8 mouse cellular contexts compared by ENCODE assay signal in genomic region chr1:43098031-43098984, GRCm38 (mm10). TPM values are rescaled to one million over a fixed set of nuclear protein-coding genes. Genes with fewer than 3 reads are reported as not detected.
A peak's percentile ranks its signal among the peaks of the same experiment; 100 is the strongest.
DNase-seq lines count a peak whose midpoint lies in the region; ATAC-seq and TF ChIP-seq lines count a peak whose summit lies in the region.

Gene Tgfbrap1, minus strand, starts transcription at chr1:43098637.
Gene AI597479, plus strand, starts transcription at chr1:43098710.

- H3K4me2 ChIP-seq in forebrain, postnatal 0 days (ENCODE audit: low read depth): peak within 1 kb of the TSS; percentile 80
- peak within 1 kb of the TSS; percentile 92 for H3K4me2 ChIP-seq in lung, embryonic 16.5 days (ENCODE audit: low read depth, low read length)

- H3K27ac ChIP-seq in MEL (ENCODE audit: control insufficient read depth, low read depth, low read length): peak within 1 kb of the TSS; percentile 95
- H3K27ac ChIP-seq in cerebellum, adult 2 months (ENCODE audit: insufficient read depth, low read length): peak within 1 kb of the TSS; percentile 95
- peak within 1 kb of the TSS; percentile 96 for H3K27ac ChIP-seq in forebrain, postnatal 0 days (ENCODE audit: low read depth, low read length)
- peak within 1 kb of the TSS; percentile 100 for H3K27ac ChIP-seq in lung, embryonic 16.5 days (ENCODE audit: low read length)

- H3K36me3 ChIP-seq in MEL (ENCODE audit: control insufficient read depth in 1 of 2, insufficient read depth in 2 of 2, low read length in 2 of 2): peaks cover 0 to 12% of the 10 kb centered on the region in 2 experiments
- peaks cover 4% of the 10 kb centered on the region; the same call in 1 of the 2 replicates for H3K36me3 ChIP-seq in forebrain, postnatal 0 days (ENCODE audit: insufficient read depth)
- H3K36me3 ChIP-seq in lung, embryonic 16.5 days (ENCODE audit: control insufficient read depth, insufficient read depth, low read length): no peaks in the 10 kb centered on the region

- peak; percentile 80 to 86 for TF ChIP-seq POLR2A in MEL (IDR thresholded peaks at IDR 0.05; ENCODE audit: control insufficient read depth in 1 of 2, insufficient read depth in 1 of 2, low read depth in 1 of 2, low read length in 2 of 2, poor library complexity in 1 of 2)
- TF ChIP-seq POLR2A in cerebellum, adult 2 months (IDR thresholded peaks at IDR 0.05; ENCODE audit: borderline replicate concordance, insufficient read depth, low read length): peak; percentile 85

- H3K9me3 ChIP-seq in MEL (replicated peaks; ENCODE audit: insufficient read depth, low read length): no peaks in the 10 kb centered on the region
- H3K9me3 ChIP-seq in forebrain, postnatal 0 days (ENCODE audit: low read length): no peaks in the 10 kb centered on the region
- H3K9me3 ChIP-seq in lung, embryonic 16.5 days (ENCODE audit: control insufficient read depth, low read length): no peaks in the 10 kb centered on the region

- peak within 1 kb of the TSS; percentile 94 for H3K4me3 ChIP-seq in MEL (ENCODE audit: control insufficient read depth in 1 of 2, insufficient read depth in 1 of 2, low read depth in 2 of 2, low read length in 2 of 2)
- H3K4me3 ChIP-seq in cerebellum, adult 2 months (replicated peaks; ENCODE audit: insufficient read depth, low read depth, low read length): peak within 1 kb of the TSS; percentile 90
- peak within 1 kb of the TSS; percentile 90 for H3K4me3 ChIP-seq in forebrain, postnatal 0 days (ENCODE audit: low read depth, low read length)
- H3K4me3 ChIP-seq in lung, embryonic 16.5 days (ENCODE audit: low read length): peak within 1 kb of the TSS; percentile 99

- no peaks in the 10 kb centered on the region for H3K27me3 ChIP-seq in MEL (ENCODE audit: control insufficient read depth in 1 of 2, insufficient read depth in 2 of 2, low read length in 2 of 2)
- H3K27me3 ChIP-seq in cerebellum, adult 2 months (ENCODE audit: control insufficient read depth, insufficient read depth, low read length): no peaks in the 10 kb centered on the region
- H3K27me3 ChIP-seq in forebrain, postnatal 0 days (ENCODE audit: insufficient read depth, low read length): no peaks in the 10 kb centered on the region
- H3K27me3 ChIP-seq in lung, embryonic 16.5 days (ENCODE audit: control insufficient read depth, insufficient read depth, low read depth, low read length): no peaks in the 10 kb centered on the region

- peak; percentile 94 for DNase-seq in MEL (ENCODE audit: low read depth, low spot score)
- DNase-seq in cerebellum, adult 2 months: peak; percentile 91 to 97
- DNase-seq in forebrain, postnatal 0 days: peak; percentile 97
- peak; percentile 94 for DNase-seq in heart, postnatal 4 days
- peak; percentile 90 for DNase-seq in layer of hippocampus, adult 9-10 months (ENCODE audit: low spot score)
- peak; percentile 95 for DNase-seq in ovary, postnatal 10 days (ENCODE audit: low spot score)
- DNase-seq in thymus, postnatal 10 days (ENCODE audit: low spot score in 2 of 2): peak; percentile 88 to 92

- 0 out of 4 replicates have a peak, but pooled peaks of 1 of the 2 experiments have one; percentile 10 for TF ChIP-seq EP300 in MEL (IDR thresholded peaks at IDR 0.05; ENCODE audit: low read depth in 1 of 2, low read length in 2 of 2)

- H3K4me1 ChIP-seq in MEL (ENCODE audit: control insufficient read depth in 1 of 2, insufficient read depth in 2 of 2, low read length in 2 of 2): peaks cover 5 to 8% of the 10 kb centered on the region in 2 experiments; a peak in 3 of 4 replicates
- no peaks in the 10 kb centered on the region; the same call in 1 of the 2 replicates for H3K4me1 ChIP-seq in cerebellum, adult 2 months (ENCODE audit: control insufficient read depth, insufficient read depth, low read length)
- peaks cover 12% of the 10 kb centered on the region for H3K4me1 ChIP-seq in forebrain, postnatal 0 days (ENCODE audit: insufficient read depth)
- peaks cover 4% of the 10 kb centered on the region; the same call in 1 of the 2 replicates for H3K4me1 ChIP-seq in lung, embryonic 16.5 days (replicated peaks; ENCODE audit: control insufficient read depth, insufficient read depth, low read length)

- ATAC-seq in forebrain, postnatal 0 days: peak; percentile 98
- peak; percentile 97 for ATAC-seq in lung, embryonic 16.5 days (ENCODE audit: low read depth)

- no peak for TF ChIP-seq RAD21 in MEL (IDR thresholded peaks at IDR 0.05; ENCODE audit: low read depth, low read length)

- peak within 1 kb of the TSS; percentile 86 for H3K9ac ChIP-seq in MEL (ENCODE audit: control insufficient read depth, low read depth, low read length, poor library complexity, severe bottlenecking)
- H3K9ac ChIP-seq in forebrain, postnatal 0 days: peak within 1 kb of the TSS; percentile 89
- H3K9ac ChIP-seq in lung, embryonic 16.5 days (ENCODE audit: low read length): peak within 1 kb of the TSS; percentile 99

- WGBS in cerebellum, adult 2 months: under 1% methylated on average over 56 of the region's 57 CpGs
- 2% methylated on average over 57 of the region's 57 CpGs for WGBS in forebrain, postnatal 0 days
- WGBS in lung, embryonic 16.5 days: under 1% methylated on average over 57 of the region's 57 CpGs

- TF ChIP-seq CTCF in MEL (IDR thresholded peaks at IDR 0.05 in 2 of 3, conservative IDR thresholded peaks at IDR 0.05 in 1 of 3; ENCODE audit: control insufficient read depth in 1 of 3, insufficient read depth in 1 of 3, low read depth in 2 of 3, low read length in 3 of 3, poor library complexity in 1 of 3, severe bottlenecking in 1 of 3): no peak
- no peak for TF ChIP-seq CTCF in cerebellum, adult 2 months (IDR thresholded peaks at IDR 0.05; ENCODE audit: borderline replicate concordance, insufficient read depth, low read depth, low read length)
- no peak for TF ChIP-seq CTCF in forebrain, postnatal 0 days (IDR thresholded peaks at IDR 0.05; ENCODE audit: low read depth)

- H3K79me2 ChIP-seq in MEL (ENCODE audit: control insufficient read depth, insufficient read depth, low read length, poor library complexity): peaks cover 9% of the 10 kb centered on the region; the same call in 1 of the 2 replicates

TF ChIP-seq in MEL, 35 proteins besides CTCF, POLR2A, EP300 and RAD21:
- TF ChIP-seq JUND (IDR thresholded peaks at IDR 0.05; ENCODE audit: low read depth, low read length) (no peak), SIN3A (IDR thresholded peaks at IDR 0.05; ENCODE audit: low read length) (peak; percentile 86), HCFC1 (IDR thresholded peaks at IDR 0.05; ENCODE audit: low read depth, low read length) (peak; percentile 92), ZMIZ1 (IDR thresholded peaks at IDR 0.05; ENCODE audit: low read depth, low read length) (peak; percentile 66; the same call in 1 of the 2 replicates), KAT2A (conservative IDR thresholded peaks at IDR 0.05; ENCODE audit: low read depth, low read length) (peak; percentile 73; the same call in 1 of the 2 replicates), MXI1 (IDR thresholded peaks at IDR 0.05; ENCODE audit: low read depth, low read length) (peak; percentile 85), MAZ (IDR thresholded peaks at IDR 0.05; ENCODE audit: low read depth, low read length) (no peak; the same call in 1 of the 2 replicates), USF1 (IDR thresholded peaks at IDR 0.05; ENCODE audit: low read depth, low read length) (no peak), MYC (IDR thresholded peaks at IDR 0.05; ENCODE audit: low read depth, low read length) (peak; percentile 42; the same call in 1 of the 2 replicates), GATA1 (IDR thresholded peaks at IDR 0.05; ENCODE audit: low read depth, low read length) (no peak), ZC3H11A (IDR thresholded peaks at IDR 0.05; ENCODE audit: low read depth, low read length) (no peak), CHD2 (IDR thresholded peaks at IDR 0.05; ENCODE audit: low read length) (no peak), ETS1 (IDR thresholded peaks at IDR 0.05; ENCODE audit: low read depth, low read length) (peak; percentile 8; the same call in 1 of the 2 replicates), NELFE (IDR thresholded peaks at IDR 0.05; ENCODE audit: low read depth, low read length) (peak; percentile 82), POLR2AphosphoS2 (IDR thresholded peaks at IDR 0.05; ENCODE audit: low read length) (peak; percentile 72), TCF12 (IDR thresholded peaks at IDR 0.05; ENCODE audit: low read depth, low read length) (peak; percentile 56; the same call in 1 of the 2 replicates), TBP (IDR thresholded peaks at IDR 0.05; ENCODE audit: low read depth, low read length) (peak; percentile 72), CHD1 (IDR thresholded peaks at IDR 0.05; ENCODE audit: low read depth, low read length) (peak; percentile 93; the same call in 1 of the 2 replicates), MAX (IDR thresholded peaks at IDR 0.05; ENCODE audit: low read length) (peak; percentile 41; the same call in 1 of the 2 replicates), ELF1 (IDR thresholded peaks at IDR 0.05; ENCODE audit: low read depth, low read length) (peak; percentile 82)

RNA-seq across cellular contexts. Expression of gene Tgfbrap1, which starts in this region (rescaled TPM):
- 7.9 and 9.2 TPM in 2 replicates for total RNA-seq in MEL (2012; rRNA removed)
- polyA plus RNA-seq in MEL (2012; ENCODE audit: insufficient read depth in 1 of 2, insufficient read length in 2 of 2, low read depth in 1 of 2, low replicate concordance in 2 of 2, missing spikeins in 1 of 2): 10 to 100 TPM in 1 of 2 experiments, not detected in 1; 17.6 TPM
- polyA plus RNA-seq in cerebellum, adult 2 months (2012; rRNA removed): 37.8 and 39.7 TPM in 2 replicates
- total RNA-seq in forebrain, postnatal 0 days (2014; rRNA removed): 32.8 and 39.3 TPM in 2 replicates
- polyA plus RNA-seq in forebrain, postnatal 0 days (2015; fragmentation: Nextera tagmentation; extraction: Ambion mirVana): 12.8 and 15.8 TPM in 2 replicates
- 10 to 100 TPM; 16.3 to 17.3 TPM for total RNA-seq in heart, postnatal 4 days (2021)
- polyA plus RNA-seq in lung, embryonic 16.5 days (2015; fragmentation: Nextera tagmentation; extraction: Ambion mirVana): 10.4 and 10.7 TPM in 2 replicates

RNA-seq across cellular contexts. Expression of gene AI597479, which starts in this region (rescaled TPM):
- total RNA-seq in MEL (2012; rRNA removed): 16.8 and 20.1 TPM in 2 replicates
- 10 to 100 TPM in 1 of 2 experiments, not detected in 1; 15.3 TPM for polyA plus RNA-seq in MEL (2012; ENCODE audit: insufficient read depth in 1 of 2, insufficient read length in 2 of 2, low read depth in 1 of 2, low replicate concordance in 2 of 2, missing spikeins in 1 of 2)
- 25.8 and 26.5 TPM in 2 replicates for polyA plus RNA-seq in cerebellum, adult 2 months (2012; rRNA removed)
- 45.7 and 46.7 TPM in 2 replicates for total RNA-seq in forebrain, postnatal 0 days (2014; rRNA removed)
- 28.4 and 37.0 TPM in 2 replicates for polyA plus RNA-seq in forebrain, postnatal 0 days (2015; fragmentation: Nextera tagmentation; extraction: Ambion mirVana)
- total RNA-seq in heart, postnatal 4 days (2021): 1 to 10 TPM; 9.2 to 9.8 TPM
- polyA plus RNA-seq in lung, embryonic 16.5 days (2015; fragmentation: Nextera tagmentation; extraction: Ambion mirVana): 29.5 and 32.6 TPM in 2 replicates

Comparison
In these comparisons a context has a peak if more than half of its experiments do, and no peak if none do; other contexts are left out.
1. Peak in every context shown above with its lines: DNase-seq, ATAC-seq, H3K4me3 ChIP-seq and H3K27ac ChIP-seq.